Mouse (Mus musculus) monocyte, adult 2 months (primary cell): Measurements from ENCODE around the gene Ccdc93.

ENCODE experiments used
- DNase-seq, 2 experiments: peaks; one replicate each; pipeline ENCODE4 v3.0.0; 2022; ENCODE audit warnings: low spot score in 2 of 2, low read depth in 1 of 2

Ccdc93 gene

DNA sequence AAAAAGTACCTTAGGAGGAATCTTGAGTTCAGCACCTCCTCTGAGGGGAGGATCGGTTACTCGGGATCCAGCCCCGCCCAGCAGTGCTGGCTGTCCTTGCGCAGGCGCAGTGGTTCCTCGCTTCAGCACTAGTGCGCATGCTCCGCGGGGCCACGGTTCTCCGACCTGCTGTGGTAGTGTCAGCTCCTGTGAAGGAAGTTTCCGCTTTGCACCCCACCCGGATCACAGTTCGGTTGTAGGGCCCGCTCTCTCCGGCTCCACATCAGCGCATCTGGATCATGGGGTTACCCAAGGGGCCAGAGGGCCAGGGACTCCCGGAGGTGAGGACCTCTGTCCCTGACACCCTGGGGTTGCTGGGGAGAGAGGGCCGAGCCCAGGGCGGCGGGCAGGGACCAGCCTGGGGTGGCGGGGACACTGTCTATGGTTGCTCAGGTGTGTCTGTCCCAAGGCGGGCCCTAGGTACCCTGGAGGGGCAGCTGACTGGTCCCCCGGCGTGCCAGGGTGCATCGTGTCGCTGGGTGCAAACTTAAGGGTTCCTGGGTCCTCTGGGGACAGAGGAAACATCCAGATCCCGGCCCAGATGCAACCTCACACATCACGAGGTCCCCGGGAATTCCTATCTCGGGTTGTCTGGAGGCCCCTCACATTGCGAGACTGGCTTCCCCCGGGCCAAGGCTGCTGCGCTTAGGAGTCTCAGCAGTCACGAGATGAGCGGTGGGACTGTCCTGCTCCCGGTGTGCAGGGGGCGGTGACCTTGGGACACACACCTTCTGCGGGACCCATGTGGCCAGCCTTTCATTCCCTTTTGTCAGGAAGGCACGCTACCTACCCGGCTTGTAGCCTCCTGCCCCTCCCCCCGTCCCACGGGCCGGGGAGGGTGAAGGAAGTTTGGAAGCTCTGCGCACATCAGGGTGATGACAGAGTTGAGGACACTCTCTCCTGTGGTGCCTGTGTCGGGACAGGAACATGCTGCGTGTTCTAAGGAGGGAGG is at the start of gene Ccdc93:
Gene Ccdc93 (plus strand): TSS at position 112 of the 991 bp plus-strand sequence.
- peak; percentile 95 to 99 for DNase-seq

DNA sequence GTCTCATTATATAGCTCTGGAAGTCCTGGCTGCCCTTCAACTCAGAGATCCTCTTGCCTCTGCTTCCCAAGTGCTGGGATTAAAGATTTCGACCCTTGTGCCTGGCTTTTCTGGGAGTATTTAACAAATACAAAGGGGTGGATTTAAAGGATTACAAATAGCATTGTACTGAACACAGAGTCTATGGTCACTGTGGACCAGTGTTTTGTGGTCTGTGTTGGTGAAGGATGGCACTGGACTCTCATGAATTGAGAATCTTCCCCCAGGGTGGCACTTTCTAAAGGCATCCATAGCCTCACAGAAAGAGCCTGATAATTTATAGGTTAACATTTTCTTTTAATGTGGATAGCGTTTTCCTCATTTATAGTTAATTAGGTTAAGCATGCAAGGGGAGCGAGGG is 49.3 kb upstream of the Ccdc93 start:
- no peak for DNase-seq

DNA sequence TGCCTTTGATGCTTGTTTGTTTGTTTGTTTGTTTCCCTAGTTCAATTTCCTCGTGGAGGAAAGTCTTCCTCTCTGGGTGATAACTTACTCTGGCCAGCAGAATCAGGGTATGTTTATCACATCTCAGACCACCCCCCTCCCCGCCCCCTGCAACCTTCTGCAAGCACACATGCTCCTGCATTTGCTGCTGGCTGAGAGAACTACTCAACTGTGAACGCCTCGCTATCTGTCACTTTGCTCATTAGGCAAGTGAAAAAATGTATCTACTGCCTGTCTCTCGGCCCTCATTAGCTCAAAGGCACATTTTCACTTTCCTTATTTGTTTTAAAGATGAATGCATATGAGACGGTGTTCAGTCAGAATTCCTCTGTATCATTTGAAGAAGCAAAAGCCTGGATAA is 42.5 kb upstream of the Ccdc93 start:
- DNase-seq: no peak

DNA sequence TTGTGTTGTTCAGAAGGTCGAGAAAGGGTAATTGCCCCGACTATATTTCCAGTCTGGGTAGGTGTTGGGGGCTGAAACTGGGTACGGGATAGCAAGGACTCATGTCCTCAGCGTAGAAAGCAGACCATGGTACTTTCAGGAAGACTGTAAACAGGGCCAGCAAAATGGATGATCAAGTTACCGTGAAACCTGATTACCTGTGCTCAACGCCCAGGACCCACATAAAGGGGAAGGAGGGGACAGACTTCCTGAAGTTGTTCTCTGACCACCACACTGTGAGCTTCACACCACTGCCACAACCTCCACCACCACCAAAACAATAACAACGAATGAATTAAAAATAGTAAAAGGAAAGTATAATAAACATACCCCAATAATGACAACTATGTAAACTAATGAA is 42.1 kb upstream of the Ccdc93 start:
- no peak for DNase-seq

DNA sequence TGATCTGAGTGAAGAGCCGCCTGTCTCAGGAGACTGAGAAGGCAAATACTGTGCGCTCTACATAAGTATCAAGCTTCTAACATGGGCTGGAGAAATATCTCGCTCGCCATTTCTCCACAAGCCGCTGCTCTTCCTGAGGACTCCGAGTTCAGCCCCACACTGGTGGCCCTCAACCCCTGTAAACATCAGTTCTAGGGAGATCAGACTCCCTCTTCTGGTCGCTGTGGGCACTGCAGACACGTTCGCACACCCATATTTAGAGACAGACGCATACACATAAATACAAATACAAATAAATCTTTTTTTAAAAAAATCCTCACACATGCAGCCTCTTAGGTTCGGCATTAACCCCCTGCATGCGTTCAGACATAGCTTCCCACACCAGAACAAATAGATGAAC is 41.3 kb upstream of the Ccdc93 start:
- DNase-seq: no peak

DNA sequence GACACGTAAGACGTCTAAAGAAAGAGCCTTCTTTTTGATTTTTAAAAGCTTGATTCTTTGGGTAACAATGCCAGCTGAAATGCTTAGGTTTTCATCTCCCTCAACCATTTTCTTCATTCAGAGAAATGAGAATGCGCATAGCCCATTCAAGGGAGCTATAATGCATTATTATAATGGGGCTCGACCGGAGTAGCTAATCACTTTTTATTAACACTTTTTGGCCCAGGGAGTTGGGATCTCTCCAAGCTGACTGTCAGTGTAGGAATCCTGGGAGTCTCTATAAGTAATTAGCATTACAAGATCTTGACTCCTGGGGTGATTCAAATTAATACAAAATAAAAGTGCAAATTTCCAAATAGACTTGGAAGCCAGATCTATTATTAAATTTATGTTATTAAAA is 40.8 kb upstream of the Ccdc93 start:
- DNase-seq: no peak

DNA sequence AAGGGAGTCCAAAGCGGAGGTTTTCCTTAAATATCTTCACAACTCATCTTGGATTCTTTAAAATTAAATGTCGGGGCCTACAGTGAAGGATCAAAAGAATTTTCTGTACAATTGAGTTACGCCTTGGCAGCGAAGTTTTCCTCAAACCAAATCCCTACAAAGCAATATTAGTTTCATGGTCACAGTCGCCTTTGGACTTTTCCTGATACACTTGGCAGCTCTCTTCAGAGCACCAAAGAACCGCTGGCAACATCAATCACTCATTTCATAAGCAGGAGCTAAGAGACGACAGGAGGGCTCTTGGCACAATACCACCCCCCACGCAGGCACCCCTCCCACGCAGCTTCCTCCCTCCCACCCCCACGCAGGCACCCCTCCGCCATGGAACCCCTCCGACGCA is 40.4 kb upstream of the Ccdc93 start:
- DNase-seq: no peak

DNA sequence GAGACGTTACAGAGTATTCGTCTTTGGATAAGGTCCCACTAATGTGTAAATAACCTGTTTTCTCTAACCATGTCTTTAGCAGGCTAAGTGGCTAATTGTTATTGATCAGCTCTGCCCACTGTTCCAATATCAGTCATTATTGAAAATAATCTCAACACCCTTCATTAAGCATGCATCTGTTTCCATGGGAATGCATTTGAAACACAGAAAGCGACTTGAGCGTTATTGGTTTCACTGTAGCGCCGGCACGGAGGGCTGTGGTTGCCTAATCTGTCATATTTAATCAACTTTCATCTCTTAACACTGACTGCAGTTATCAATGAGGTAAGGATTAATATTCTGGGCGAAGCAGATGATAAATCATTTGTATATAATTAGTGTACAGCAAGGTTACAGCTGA is 40.0 kb upstream of the Ccdc93 start:
- DNase-seq: no peak

DNA sequence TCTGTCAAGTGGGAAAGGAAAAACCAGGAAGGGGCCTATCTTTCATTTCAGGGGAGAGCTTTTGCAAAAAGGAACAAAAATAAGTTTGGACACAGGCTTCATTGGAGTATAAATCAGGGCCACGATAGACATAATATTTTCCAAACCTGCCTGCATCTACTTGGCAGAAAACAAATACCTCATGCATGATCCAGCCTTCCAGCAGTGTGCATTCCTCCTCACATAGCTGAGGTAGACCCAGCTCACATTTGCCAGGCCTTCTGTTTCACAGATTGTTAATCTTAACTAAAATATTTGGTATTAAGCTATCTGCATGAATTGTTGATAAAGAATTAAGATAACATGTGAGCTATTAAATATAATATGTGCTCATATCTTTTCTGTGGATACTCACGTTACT is 37.7 kb upstream of the Ccdc93 start:
- no peak for DNase-seq

DNA sequence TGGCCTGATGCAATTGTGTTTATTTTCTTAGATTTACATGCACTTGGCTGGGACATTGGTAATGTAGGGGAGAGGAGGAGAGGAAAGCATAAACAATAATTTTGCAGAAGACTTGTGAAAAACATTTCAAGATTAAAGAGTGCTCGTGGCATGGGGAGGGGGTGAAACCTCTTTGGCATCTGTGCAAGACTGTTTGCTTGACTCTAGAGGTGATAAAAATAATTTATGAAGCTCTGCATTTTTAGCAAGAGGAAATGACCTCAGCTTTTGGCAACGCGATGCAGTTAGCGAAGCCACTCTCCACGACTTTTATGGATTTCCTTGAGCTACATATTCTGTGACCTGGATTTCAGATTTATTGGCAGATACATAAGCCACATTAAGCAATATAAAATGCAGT is 36.1 kb upstream of the Ccdc93 start:
- no peak for DNase-seq

DNA sequence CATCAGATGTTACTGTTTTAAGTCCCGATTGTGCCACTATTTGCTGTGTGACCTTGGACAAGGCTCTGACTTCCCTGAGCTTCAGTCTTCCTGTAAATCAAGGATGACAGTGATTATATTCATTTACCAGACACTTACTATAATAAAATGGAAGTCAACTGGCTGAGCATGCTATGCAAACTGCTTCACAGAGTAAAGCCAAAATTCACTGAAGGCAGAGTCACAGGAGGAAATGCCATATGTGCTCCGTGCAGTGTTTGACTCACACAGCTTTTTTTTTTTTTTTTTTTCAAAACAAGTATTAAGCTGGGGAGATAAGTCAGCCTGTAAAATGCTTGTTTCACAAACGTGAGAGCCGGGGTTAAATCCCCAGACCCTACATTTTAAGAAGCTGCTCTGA is 34.3 kb upstream of the Ccdc93 start:
- no peak for DNase-seq

DNA sequence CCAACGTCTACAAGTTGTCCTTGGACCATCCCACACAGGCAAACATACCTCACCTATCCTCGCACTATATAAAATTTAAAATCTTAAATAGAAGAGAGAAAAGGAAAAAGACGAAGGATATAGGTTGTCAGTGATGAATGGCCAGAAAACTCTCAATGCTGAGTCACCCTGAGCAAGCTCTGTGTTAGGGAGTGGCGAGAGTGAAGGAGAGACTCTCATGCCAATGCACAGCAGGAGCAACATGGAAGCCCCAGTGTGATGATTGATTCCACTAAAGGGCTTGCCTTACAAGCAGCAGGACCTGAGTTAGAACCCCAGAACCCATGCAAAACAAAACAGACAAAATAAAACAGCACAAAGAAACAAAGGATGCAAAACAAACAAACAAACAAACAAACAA is 32.6 kb upstream of the Ccdc93 start:
- DNase-seq: no peak

DNA sequence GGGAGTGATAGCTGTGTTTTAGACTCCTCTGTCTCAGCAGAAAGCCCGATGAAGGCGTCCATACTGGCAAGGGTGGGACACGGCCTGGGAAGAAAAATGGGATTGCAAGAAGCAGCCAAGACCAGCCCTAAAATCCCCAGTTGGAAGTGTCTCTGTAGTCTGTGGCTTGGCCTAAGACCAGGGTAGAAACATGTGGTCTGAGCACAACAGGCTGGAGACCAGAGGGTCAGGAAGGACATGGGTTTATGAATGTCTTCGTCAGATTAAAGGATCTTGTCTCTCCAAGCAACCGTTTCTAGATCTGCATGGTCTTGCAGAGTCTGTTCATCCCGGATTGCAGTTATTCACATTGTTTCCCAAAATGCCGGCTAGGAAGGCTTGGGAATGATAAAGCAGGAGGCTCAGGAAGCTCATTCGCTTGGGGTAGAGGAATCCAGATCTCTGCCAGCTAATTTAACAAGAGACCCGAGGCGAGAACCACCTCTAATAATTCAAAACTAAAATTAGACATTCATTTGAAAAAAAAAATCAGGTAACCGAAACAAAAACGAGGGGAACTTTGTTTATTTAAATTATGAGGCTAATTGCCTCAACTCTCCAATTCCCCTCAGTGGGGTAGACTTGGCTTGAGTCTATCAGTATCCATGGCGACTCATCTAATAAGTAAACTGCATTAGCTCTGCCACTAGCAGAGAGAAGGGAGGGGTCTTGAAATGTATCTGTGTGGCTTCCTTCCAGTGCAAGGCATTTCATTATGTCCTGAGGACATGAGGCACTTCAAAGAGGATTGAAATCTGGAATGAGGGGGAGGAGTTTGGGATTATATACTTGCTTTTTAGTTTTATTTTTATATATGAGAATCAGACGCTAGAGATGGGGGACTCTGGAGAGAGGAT is 31.6 kb upstream of the Ccdc93 start:
- no peak for DNase-seq

DNA sequence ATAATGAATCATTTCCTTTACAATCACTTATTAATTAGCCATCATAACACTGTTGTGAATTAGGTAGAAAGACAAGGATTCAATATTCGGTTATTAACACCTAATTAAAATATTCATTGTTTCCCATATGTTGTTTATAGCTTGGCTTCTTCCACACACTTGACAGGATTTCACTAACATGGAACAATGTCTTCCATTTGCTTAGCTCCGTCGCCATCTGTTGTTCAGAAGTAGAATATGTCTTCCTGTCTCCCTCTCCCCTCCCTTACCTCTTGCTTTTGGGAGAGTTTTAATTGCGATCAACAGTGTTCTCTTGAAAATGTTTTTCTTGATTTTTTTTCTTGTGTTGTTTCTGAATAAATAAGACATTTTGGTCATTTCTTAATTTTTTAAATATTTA is 30.6 kb upstream of the Ccdc93 start:
- no peak for DNase-seq

DNA sequence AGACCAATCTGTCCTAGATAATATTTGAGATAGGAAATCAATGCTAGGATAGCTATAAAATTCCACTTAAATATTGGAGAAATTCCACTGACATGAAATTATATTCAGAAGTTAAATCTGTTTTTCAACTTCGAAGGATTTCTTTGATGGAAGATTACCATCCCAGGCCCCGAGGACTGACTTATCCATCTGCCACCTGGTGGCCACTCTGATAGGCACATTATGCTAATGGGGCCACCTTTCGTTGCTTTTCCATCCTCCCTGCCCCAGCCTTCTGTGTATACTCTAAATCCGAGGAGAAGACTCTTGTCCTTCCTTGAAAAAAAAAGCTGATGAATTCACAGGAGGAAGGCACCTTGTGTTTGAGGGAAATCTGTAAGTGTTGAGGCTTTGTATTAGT is 11.8 kb upstream of the Ccdc93 start:
- DNase-seq: no peak

DNA sequence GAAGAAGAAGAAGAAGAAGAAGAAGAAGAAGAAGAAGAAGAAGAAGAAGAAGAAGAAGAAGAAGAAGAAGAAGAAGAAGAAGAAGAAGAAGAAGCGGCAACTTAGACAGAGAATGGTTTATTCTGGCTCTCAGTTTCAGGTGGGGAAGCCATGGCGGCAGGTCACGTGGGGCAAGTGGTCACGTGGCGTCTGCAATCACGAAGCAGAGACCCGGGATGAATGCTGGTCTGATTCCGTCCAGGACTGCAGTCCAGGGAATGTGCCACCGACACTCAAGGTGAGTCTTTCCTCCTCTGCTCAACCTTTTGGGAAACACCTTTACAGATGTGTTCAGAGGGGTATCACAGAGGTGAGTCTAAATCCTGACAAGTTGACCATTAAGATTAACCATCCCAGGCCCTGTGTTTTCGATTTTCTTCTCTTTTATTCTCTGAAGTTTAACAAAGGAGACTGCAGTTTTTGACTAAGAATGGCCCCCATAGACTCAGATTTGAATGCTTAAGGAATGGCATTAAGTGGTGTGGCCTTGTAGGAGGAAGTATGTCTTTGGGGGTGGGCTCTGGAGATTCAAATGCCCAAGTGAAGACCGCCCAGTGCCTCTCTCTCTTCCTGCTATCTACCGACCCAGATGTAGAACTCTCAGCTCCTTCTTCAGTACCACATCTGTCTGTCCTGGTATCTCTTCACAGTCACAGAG is 11.1 kb upstream of the Ccdc93 start:
- DNase-seq: no peak

DNA sequence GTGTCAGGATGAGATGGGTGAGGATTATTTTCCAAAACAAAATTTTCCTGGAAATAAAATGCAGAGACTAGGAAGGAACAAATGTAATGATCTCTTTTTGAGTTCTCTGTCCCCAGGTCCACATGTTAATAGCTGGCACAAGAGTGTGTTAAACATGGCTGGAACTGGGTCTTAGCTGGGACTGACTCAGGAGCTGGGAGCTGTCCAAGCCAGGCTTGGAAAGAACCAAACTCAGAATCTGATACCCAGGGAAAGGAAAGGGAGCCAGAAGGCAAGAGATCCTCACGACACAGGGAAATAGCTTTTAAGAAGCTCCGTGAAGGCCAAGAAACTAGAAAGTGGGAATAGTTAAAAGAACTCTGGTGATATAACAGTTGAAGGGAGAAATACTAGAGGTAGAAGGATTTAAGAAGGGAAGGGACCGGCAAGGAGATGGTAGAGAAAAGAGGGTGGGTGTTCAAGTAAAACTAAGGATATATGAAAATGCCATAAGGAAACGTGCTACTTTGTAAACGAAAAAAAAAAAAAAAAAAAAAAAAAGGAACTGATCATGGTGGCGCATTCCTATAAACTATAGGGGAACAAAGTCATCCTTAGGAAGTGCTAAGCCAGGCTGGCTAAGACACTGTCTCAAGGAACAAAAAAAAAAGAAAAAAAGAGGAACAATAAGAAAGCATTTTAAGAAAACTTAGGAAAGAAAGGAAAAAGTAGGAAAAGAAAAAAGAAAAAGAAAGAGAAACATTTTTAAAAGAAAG is 489 bp upstream of the Ccdc93 start:
- DNase-seq: no peak

DNA sequence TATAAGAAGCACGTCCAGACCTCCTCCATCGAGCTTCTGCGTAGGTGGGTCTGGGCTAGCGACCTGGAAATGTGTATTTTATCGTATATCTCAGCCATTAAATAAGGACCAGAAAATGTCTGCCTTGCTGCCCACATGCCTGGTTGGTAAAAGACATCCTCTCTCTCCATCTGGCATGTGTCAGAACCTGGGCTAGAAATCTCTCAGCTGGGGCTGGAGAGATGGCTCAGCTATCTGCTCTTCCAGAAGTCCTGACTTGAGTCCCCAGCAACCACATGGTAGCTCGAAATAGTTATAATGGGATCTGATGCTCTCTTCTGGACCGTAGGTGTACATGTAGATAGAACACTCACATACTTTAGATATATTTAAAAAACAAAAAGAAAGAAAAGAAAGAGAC is 5.1 kb downstream of the Ccdc93 start:
- DNase-seq: no peak

DNA sequence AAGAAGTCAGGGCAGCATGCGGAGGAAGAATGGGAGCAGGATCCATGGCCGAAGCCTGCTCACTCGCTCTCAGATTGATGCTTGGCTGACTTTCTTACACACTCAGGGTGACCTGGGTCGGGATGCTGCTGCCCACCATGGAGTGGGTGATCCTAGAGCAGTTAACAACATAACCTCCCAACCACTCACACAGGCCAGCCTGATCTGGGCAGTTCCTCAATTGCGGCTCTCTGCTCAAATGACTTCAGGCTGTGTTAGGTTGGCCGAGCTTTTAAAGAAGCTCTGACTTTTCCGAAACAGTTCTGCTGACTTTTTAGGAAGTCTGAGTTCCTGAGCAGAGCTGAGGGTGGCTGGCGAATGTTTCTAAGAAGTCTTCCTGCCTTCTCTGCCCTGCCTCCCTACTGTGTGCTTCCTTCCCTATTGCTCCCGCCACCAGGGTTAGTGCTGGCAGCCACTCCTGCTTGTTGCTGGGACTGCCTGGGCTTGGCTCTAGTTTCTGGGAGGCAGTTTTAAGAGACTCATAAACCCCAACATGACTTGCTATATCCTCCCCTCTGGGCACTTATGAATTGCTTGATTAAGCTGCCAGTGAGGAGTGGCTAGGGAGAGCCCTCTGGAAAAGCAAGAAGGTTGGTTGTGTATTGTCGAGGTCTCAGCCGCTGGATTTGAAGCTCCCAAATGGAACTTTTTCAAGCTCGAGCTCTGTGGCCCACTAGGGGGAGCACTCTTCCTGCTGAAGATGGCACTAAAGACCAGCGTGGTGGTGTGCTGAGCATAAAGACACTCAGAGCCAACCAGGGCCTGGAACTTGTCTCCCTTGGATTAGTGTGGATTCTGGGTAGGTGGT is 9.9 kb downstream of the Ccdc93 start:
- DNase-seq: peak in 1 of 2 experiments; percentile 28

DNA sequence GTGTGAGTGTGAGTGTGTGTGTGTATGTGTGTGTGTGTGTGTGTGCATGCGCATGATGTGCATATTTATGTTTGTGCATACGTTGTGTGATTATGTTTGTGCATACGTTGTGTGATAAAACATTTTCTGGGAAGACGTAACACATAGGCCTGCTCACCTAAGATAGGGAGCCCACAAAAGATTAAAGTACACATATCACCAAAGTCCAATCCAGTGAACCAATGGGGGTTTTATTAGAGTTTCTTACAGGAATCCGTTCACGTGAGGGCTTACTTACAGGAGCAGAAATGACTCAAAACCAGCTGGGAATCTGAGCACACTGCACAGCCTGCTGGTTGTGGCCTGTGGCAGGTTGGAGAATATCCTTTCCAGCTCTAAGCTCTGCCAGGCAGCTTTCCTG is 13.3 kb downstream of the Ccdc93 start:
- no peak for DNase-seq
